Mouse (Mus musculus): Measurements from ENCODE around the gene Sirt4. TPM values are rescaled to one million over a fixed set of nuclear protein-coding genes. Genes with fewer than 3 reads are reported as not detected.

Gene Sirt4
- polyA plus RNA-seq, 1 experiment from 2014 or later: 21.7 TPM

GRCm38 (mm10) chr5:115487942-115488580 lies 3.5 kb upstream of the Sirt4 start:
- Histone ChIP-seq H3K9ac (no peak overlapping the region), H3K9me3 (no peaks in the 10 kb centered on the region), H3K4me1 (peaks cover 21% of the 10 kb centered on the region), H3K4me3 (replicated peaks) (no peak overlapping the region), H3K4me2 (peak overlapping the region; percentile 71), H3K27me3 (replicated peaks) (no peaks in the 10 kb centered on the region), H3K36me3 (no peaks in the 10 kb centered on the region), H3K27ac (no peak overlapping the region)
- ATAC-seq (ENCODE audit: insufficient read depth, low FRiP score, low read depth): no peak
- WGBS: 71% methylated on average over 9 of the region's 9 CpGs

- Histone ChIP-seq H3K27me3 (replicated peaks) (no peaks in the 10 kb centered on the region), H3K4me3 (replicated peaks) (no peak overlapping the region), H3K9me3 (no peaks in the 10 kb centered on the region), H3K27ac (no peak overlapping the region), H3K4me1 (peaks cover 28% of the 10 kb centered on the region), H3K9ac (no peak overlapping the region), H3K36me3 (no peaks in the 10 kb centered on the region), H3K4me2 (no peak overlapping the region)
- no peak for ATAC-seq (ENCODE audit: insufficient read depth, low FRiP score, low read depth)
- WGBS: 82% methylated on average over 8 of the region's 8 CpGs
Measured at GRCm38 (mm10) chr5:115487353-115487752, 2.8 kb upstream of the Sirt4 start.

- Histone ChIP-seq H3K4me2 (no peak overlapping the region), H3K36me3 (no peaks in the 10 kb centered on the region), H3K4me3 (replicated peaks) (no peak overlapping the region), H3K27me3 (replicated peaks) (no peaks in the 10 kb centered on the region), H3K4me1 (peaks cover 23% of the 10 kb centered on the region), H3K9ac (no peak overlapping the region), H3K27ac (no peak overlapping the region), H3K9me3 (no peaks in the 10 kb centered on the region)
- ATAC-seq (ENCODE audit: insufficient read depth, low FRiP score, low read depth): no peak
- 39% methylated on average over 4 of the region's 4 CpGs for WGBS
Measured at GRCm38 (mm10) chr5:115486726-115487125, 2.2 kb upstream of the Sirt4 start.

- Histone ChIP-seq H3K9ac (no peak overlapping the region), H3K9me3 (no peaks in the 10 kb centered on the region), H3K4me1 (peaks cover 15% of the 10 kb centered on the region), H3K36me3 (no peaks in the 10 kb centered on the region), H3K4me3 (replicated peaks) (no peak overlapping the region), H3K27me3 (replicated peaks) (no peaks in the 10 kb centered on the region), H3K4me2 (no peak overlapping the region), H3K27ac (no peak overlapping the region)
- WGBS: 74% methylated on average over 18 of the region's 18 CpGs
- no peak for ATAC-seq (ENCODE audit: insufficient read depth, low FRiP score, low read depth)
Measured at GRCm38 (mm10) chr5:115485489-115486205, 1.1 kb upstream of the Sirt4 start.

GRCm38 (mm10) chr5:115484996-115485395 lies 471 bp upstream of the Sirt4 start:
- Histone ChIP-seq H3K27ac (no peak overlapping the region), H3K27me3 (replicated peaks) (no peaks in the 10 kb centered on the region), H3K9ac (no peak overlapping the region), H3K9me3 (no peaks in the 10 kb centered on the region), H3K4me1 (peaks cover 16% of the 10 kb centered on the region; the same call in 1 of the 2 replicates), H3K4me2 (peak overlapping the region; percentile 71), H3K4me3 (replicated peaks) (no peak overlapping the region), H3K36me3 (no peaks in the 10 kb centered on the region)
- WGBS: 61% methylated on average over 5 of the region's 5 CpGs
- ATAC-seq (ENCODE audit: insufficient read depth, low FRiP score, low read depth): no peak

- Histone ChIP-seq H3K4me1 (0 out of 2 replicates have a peak, but pooled peaks cover 16% of the 10 kb centered on the region), H3K4me3 (replicated peaks) (no peak overlapping the region), H3K27ac (no peak overlapping the region), H3K36me3 (0 out of 2 replicates have a peak, but pooled peaks cover 6% of the 10 kb centered on the region), H3K9me3 (no peaks in the 10 kb centered on the region), H3K27me3 (replicated peaks) (no peaks in the 10 kb centered on the region), H3K4me2 (no peak overlapping the region; the same call in 1 of the 2 replicates), H3K9ac (no peak overlapping the region)
- ATAC-seq (ENCODE audit: insufficient read depth, low FRiP score, low read depth): no peak
- WGBS: 54% methylated on average over 6 of the region's 6 CpGs
Measured at GRCm38 (mm10) chr5:115483385-115483784, 1.1 kb downstream of the Sirt4 start.

- no peak for ATAC-seq (ENCODE audit: insufficient read depth, low FRiP score, low read depth)
- no peaks in the 10 kb centered on the region for H3K9me3 ChIP-seq
- H3K4me2 ChIP-seq: 0 out of 2 replicates have a peak overlapping the region, but pooled peaks have one; percentile 23
- no peak overlapping the region for H3K27ac ChIP-seq
- H3K27me3 ChIP-seq (replicated peaks): no peaks in the 10 kb centered on the region
- 0 out of 2 replicates have a peak, but pooled peaks cover 6% of the 10 kb centered on the region for H3K36me3 ChIP-seq
- WGBS: 52% methylated on average over 38 of the region's 38 CpGs
- H3K4me1 ChIP-seq: 0 out of 2 replicates have a peak, but pooled peaks cover 16% of the 10 kb centered on the region
- no peak overlapping the region for H3K4me3 ChIP-seq (replicated peaks)
- H3K9ac ChIP-seq: no peak overlapping the region
Measured at GRCm38 (mm10) chr5:115482390-115483265, 1.9 kb downstream of the Sirt4 start.

- ATAC-seq (ENCODE audit: insufficient read depth, low FRiP score, low read depth): no peak
- Histone ChIP-seq H3K9me3 (no peaks in the 10 kb centered on the region), H3K36me3 (0 out of 2 replicates have a peak, but pooled peaks cover 6% of the 10 kb centered on the region), H3K27me3 (replicated peaks) (no peaks in the 10 kb centered on the region), H3K27ac (no peak overlapping the region), H3K4me3 (replicated peaks) (peak overlapping the region; percentile 17), H3K4me2 (peak overlapping the region; percentile 46), H3K4me1 (peaks cover 16% of the 10 kb centered on the region; the same call in 1 of the 2 replicates), H3K9ac (no peak overlapping the region)
- WGBS: 30% methylated on average over 27 of the region's 27 CpGs
Measured at GRCm38 (mm10) chr5:115480101-115480500, 4.4 kb downstream of the Sirt4 start.

- Histone ChIP-seq H3K27me3 (replicated peaks) (no peaks in the 10 kb centered on the region), H3K9me3 (no peaks in the 10 kb centered on the region), H3K27ac (no peak overlapping the region), H3K4me3 (replicated peaks) (no peak overlapping the region), H3K4me1 (peaks cover 13% of the 10 kb centered on the region; the same call in 1 of the 2 replicates), H3K9ac (no peak overlapping the region), H3K4me2 (no peak overlapping the region; the same call in 1 of the 2 replicates), H3K36me3 (0 out of 2 replicates have a peak, but pooled peaks cover 6% of the 10 kb centered on the region)
- ATAC-seq (ENCODE audit: insufficient read depth, low FRiP score, low read depth): no peak
- WGBS: 58% methylated on average over 15 of the region's 15 CpGs
Measured at GRCm38 (mm10) chr5:115479561-115479960, 5.0 kb downstream of the Sirt4 start.

GRCm38 (mm10) chr5:115476107-115476727 lies 8.3 kb downstream of the Sirt4 start:
- Histone ChIP-seq H3K4me3 (replicated peaks) (peak overlapping the region; percentile 40), H3K36me3 (0 out of 2 replicates have a peak, but pooled peaks cover 6% of the 10 kb centered on the region), H3K27ac (no peak overlapping the region), H3K4me1 (peaks cover 3% of the 10 kb centered on the region; the same call in 1 of the 2 replicates), H3K9ac (peak overlapping the region; percentile 34; the same call in 1 of the 2 replicates), H3K4me2 (peak overlapping the region; percentile 62), H3K27me3 (replicated peaks) (no peaks in the 10 kb centered on the region), H3K9me3 (no peaks in the 10 kb centered on the region)
- WGBS: 34% methylated on average over 12 of the region's 12 CpGs
- no peak for ATAC-seq (ENCODE audit: insufficient read depth, low FRiP score, low read depth)

Measured in stomach, embryonic 15.5 days (tissue).